Mouse (Mus musculus) forebrain, embryonic 12.5 days (tissue): Measurements from ENCODE around the gene Heatr5a. TPM values are rescaled to one million over a fixed set of nuclear protein-coding genes. Genes with fewer than 3 reads are reported as not detected.

Experiments used
- ATAC-seq: fragments of 200-750 bp; cut with Nextera tagmentation; 2 replicates; pipeline ENCODE4 v1.8.0; 2017; ENCODE audit warnings: moderate TSS enrichment; ENCODE audit not compliant: low FRiP score
- H3K27ac ChIP-seq: fragments of 300-500 bp; sonication (generic); 2 replicates; pipeline ENCODE4 v1.5.1; 2016; ENCODE audit warnings: mild to moderate bottlenecking
- H3K27me3 ChIP-seq: fragments of 300-500 bp; sonication (generic); 2 replicates; pipeline ENCODE4 v1.6.1; 2016; ENCODE audit warnings: mild to moderate bottlenecking
- H3K36me3 ChIP-seq: fragments of 300-500 bp; sonication (generic); replicated peaks from 2 replicates; pipeline ENCODE4 v1.6.1; 2016; ENCODE audit warnings: mild to moderate bottlenecking
- H3K4me1 ChIP-seq: fragments of 300-500 bp; sonication (generic); 2 replicates; pipeline ENCODE4 v1.6.1; 2016
- H3K4me2 ChIP-seq: fragments of 300-500 bp; sonication (generic); 2 replicates; pipeline ENCODE4 v1.6.1; 2016; ENCODE audit warnings: mild to moderate bottlenecking, moderate library complexity
- H3K4me3 ChIP-seq: fragments of 300-500 bp; sonication (generic); replicated peaks from 2 replicates; pipeline ENCODE4 v1.5.1; 2016; ENCODE audit warnings: mild to moderate bottlenecking
- H3K9ac ChIP-seq: fragments of 300-500 bp; sonication (generic); 2 replicates; pipeline ENCODE4 v1.6.1; 2016; ENCODE audit warnings: mild to moderate bottlenecking
- H3K9me3 ChIP-seq: fragments of 300-500 bp; sonication (generic); 2 replicates; pipeline ENCODE4 v1.6.1; 2016
- WGBS: fragments of 180-500 bp; shearing (Covaris S2); methylation state at CpG from one replicate; pipeline ENCODE4 v1.1.7; 2016; 5-methylcytosine and 5-hydroxymethylcytosine counted together
- polyA plus RNA-seq: library from polyadenylated mRNA; unstranded; fragments of >200 nt; fragmentation: Nextera tagmentation; extraction: Ambion mirVana; gene quantifications from 2 replicates; pipeline ENCODE4 v1.2.1, GENCODE M21; 2016

The Heatr5a gene
- polyA plus RNA-seq, 1 experiment from 2014 or later: 12.6 TPM

- WGBS: 85% methylated on average over 8 of the region's 8 CpGs
Observed at GRCm38 (mm10) chr12:51867076-51867475, 104.0 kb downstream of the Heatr5a start.

GRCm38 (mm10) chr12:51866226-51866910, 104.8 kb downstream of the Heatr5a start:
- no peak overlapping the region for H3K4me3 ChIP-seq
- H3K4me1 ChIP-seq: peaks cover 22% of the 10 kb centered on the region
- no peaks in the 10 kb centered on the region for H3K9me3 ChIP-seq
- no peak overlapping the region for H3K9ac ChIP-seq
- H3K27ac ChIP-seq: peak overlapping the region; percentile 74
- 59% methylated on average over 13 of the region's 13 CpGs for WGBS
- 0 out of 2 replicates have a peak, but pooled peaks have one; percentile 7 for ATAC-seq
- H3K27me3 ChIP-seq: no peaks in the 10 kb centered on the region; the same call in 1 of the 2 replicates
- H3K36me3 ChIP-seq: no peaks in the 10 kb centered on the region
- H3K4me2 ChIP-seq: peak overlapping the region; percentile 4; the same call in 1 of the 2 replicates

More at GRCm38 (mm10) chr12:51867076-51867475, 104.0 kb downstream of the Heatr5a start:
- Histone ChIP-seq H3K4me1 (peaks cover 22% of the 10 kb centered on the region), H3K36me3 (no peaks in the 10 kb centered on the region), H3K4me3 (no peak overlapping the region), H3K9me3 (no peaks in the 10 kb centered on the region), H3K27ac (no peak overlapping the region), H3K27me3 (no peaks in the 10 kb centered on the region; the same call in 1 of the 2 replicates), H3K4me2 (no peak overlapping the region), H3K9ac (no peak overlapping the region)
- no peak for ATAC-seq

- no peaks in the 10 kb centered on the region; the same call in 1 of the 2 replicates for H3K27me3 ChIP-seq
- H3K4me1 ChIP-seq: peaks cover 22% of the 10 kb centered on the region
- H3K9me3 ChIP-seq: no peaks in the 10 kb centered on the region
- H3K4me3 ChIP-seq: no peak overlapping the region
- peak overlapping the region; percentile 4; the same call in 1 of the 2 replicates for H3K4me2 ChIP-seq
- 6% methylated on average over 4 of the region's 4 CpGs for WGBS
- H3K36me3 ChIP-seq: no peaks in the 10 kb centered on the region
- H3K27ac ChIP-seq: peak overlapping the region; percentile 74; the same call in 1 of the 2 replicates
- peak; percentile 89 for ATAC-seq
- 0 out of 2 replicates have a peak overlapping the region, but pooled peaks have one; percentile 21 for H3K9ac ChIP-seq
Observed at GRCm38 (mm10) chr12:51865790-51866179, 105.3 kb downstream of the Heatr5a start.

DNA sequence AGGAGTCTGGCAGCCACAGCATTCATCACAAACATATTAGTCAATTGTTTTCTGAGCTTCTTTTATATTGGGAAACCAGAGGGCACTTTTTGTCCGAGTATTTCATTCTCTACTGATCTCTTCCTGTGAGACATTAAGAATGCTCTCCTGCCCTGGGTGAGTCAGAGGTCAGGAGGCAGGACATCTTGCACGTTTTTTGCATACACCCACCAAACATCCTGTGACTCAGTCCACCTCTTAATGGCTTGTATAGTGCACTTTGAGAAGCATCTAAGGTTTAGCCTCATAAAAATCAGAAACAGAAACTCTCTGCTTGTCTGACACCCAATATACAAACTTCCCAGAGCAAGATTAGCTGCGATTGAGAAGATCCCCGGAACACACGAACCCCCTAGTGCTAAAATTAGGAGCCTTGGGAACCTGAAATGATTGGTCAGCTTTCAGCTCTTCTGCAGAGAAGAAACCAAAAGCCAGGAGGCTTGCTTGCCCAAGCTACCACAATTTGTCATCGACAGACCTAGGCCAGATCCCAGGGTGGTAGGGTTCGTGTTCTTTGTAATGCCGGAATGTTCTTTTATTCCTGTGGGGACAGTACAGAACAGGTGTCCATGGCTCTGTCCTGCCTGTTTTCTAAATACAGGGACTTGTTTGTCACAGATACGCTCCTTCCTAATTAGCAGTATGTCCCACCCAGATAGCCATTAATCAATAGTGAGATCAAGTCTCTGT, 105.9 kb downstream of the Heatr5a start:
- WGBS: 43% methylated on average over 9 of the region's 9 CpGs
- Histone ChIP-seq H3K4me1 (peaks cover 22% of the 10 kb centered on the region), H3K27me3 (no peaks in the 10 kb centered on the region; the same call in 1 of the 2 replicates), H3K27ac (peak overlapping the region; percentile 74; the same call in 1 of the 2 replicates), H3K4me2 (peak overlapping the region; percentile 4; the same call in 1 of the 2 replicates), H3K4me3 (no peak overlapping the region), H3K9me3 (no peaks in the 10 kb centered on the region), H3K36me3 (no peaks in the 10 kb centered on the region), H3K9ac (0 out of 2 replicates have a peak overlapping the region, but pooled peaks have one; percentile 21)
- peak; percentile 21; the same call in 1 of the 2 replicates for ATAC-seq

- Histone ChIP-seq H3K4me2 (no peak overlapping the region), H3K4me3 (no peak overlapping the region), H3K9me3 (no peaks in the 10 kb centered on the region), H3K27ac (no peak overlapping the region), H3K4me1 (peaks cover 22% of the 10 kb centered on the region), H3K9ac (no peak overlapping the region), H3K36me3 (no peaks in the 10 kb centered on the region), H3K27me3 (no peaks in the 10 kb centered on the region; the same call in 1 of the 2 replicates)
- ATAC-seq: no peak
- 95% methylated on average over 14 of the region's 14 CpGs for WGBS
Observed at GRCm38 (mm10) chr12:51863116-51864002, 107.8 kb downstream of the Heatr5a start.

DNA sequence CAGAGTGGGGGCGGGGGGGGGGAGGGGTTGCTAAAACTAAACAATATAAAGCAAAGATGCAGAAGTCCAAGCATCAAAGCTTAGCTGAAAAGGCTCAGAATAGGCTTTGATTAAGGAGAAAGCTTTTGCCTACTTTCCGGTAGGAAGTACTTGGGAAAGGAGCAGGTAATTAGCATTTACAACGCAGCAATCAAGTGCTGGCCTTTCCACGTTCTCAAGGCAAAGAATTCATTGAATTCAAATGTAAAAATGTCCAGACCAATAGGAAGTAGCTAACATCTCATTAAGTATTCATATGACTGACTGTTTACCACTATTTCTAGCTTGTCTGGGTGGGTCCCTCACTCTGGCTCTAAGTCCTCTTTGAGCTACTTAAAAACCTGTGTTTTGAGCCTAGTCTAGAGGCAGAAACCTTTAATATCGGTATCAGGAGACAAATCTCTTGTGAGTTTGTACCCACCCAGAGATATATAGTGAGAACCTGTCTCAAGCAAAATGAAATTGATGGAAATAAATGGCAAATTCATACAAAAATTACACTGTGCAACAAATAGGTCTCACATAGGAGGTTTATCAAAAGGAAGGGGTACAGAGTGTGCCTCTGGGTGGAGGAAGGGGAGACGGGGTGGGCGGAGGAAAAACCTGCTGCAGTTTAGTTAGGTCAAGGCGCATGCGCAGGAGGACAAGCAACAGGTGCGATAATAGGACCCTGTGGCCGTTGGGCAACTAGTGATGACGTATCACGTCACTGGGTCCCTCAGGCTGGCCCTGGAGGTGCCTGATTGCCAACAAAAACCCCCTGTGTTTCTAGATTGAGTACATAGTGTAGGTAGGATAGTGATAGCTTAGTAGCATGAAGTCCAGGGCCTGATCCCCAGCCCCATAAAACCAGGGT, 112.7 kb downstream of the Heatr5a start:
- H3K9ac ChIP-seq: no peak overlapping the region
- no peak for ATAC-seq
- no peaks in the 10 kb centered on the region for H3K36me3 ChIP-seq
- no peaks in the 10 kb centered on the region for H3K9me3 ChIP-seq
- 72% methylated on average over 13 of the region's 13 CpGs for WGBS
- H3K4me3 ChIP-seq: no peak overlapping the region
- H3K27ac ChIP-seq: no peak overlapping the region
- H3K4me1 ChIP-seq: no peaks in the 10 kb centered on the region
- H3K27me3 ChIP-seq: no peaks in the 10 kb centered on the region
- no peak overlapping the region for H3K4me2 ChIP-seq

DNA sequence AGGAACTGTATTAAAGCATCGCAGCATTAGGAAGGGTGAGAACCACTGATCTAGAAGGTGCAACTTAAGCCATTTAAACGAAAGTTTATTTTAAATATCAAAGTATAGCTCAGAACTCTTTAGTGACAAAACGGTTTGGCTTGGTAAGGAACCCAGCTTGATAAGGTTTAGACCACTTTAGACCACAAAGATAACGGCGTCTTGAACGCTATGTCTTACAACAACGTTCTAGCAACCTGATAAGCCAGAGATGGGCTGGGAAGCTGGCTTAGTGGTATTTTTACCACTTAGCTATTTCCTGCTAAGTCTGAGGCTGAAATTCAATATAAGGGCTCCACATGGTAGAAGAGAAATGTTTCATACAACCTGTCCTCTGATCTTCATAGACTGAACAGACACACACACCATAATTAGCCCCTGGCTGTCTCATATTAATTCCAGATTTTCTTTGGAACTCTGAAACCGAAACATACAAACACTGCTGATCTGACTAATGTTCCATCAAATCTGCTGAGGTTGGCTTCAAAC, 114.3 kb downstream of the Heatr5a start:
- Histone ChIP-seq H3K4me3 (no peak overlapping the region), H3K4me2 (no peak overlapping the region), H3K27me3 (no peaks in the 10 kb centered on the region), H3K27ac (no peak overlapping the region), H3K4me1 (no peaks in the 10 kb centered on the region), H3K36me3 (no peaks in the 10 kb centered on the region), H3K9ac (no peak overlapping the region), H3K9me3 (no peaks in the 10 kb centered on the region)
- 92% methylated on average over 8 of the region's 8 CpGs for WGBS
- ATAC-seq: no peak

DNA sequence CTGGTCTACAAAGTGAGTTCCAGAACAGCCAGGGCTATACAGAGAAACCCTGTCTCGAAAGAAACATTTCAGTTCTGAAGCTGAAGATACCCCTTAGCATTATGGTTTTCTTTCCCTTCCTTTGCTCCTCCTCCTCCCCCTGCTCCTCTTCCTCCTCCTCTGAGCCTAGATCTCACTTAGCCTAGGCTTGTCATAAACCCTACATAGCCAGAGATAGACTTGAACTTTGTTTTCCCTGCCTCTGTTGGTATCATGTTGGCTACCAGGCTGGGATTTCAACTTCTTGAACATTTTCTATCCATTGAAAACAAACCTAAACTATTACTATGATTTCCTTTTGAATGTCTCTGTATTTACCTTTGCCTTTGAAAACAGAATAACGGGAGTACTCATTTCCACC, 115.2 kb downstream of the Heatr5a start:
- H3K4me2 ChIP-seq: no peak overlapping the region
- H3K36me3 ChIP-seq: no peaks in the 10 kb centered on the region
- H3K9ac ChIP-seq: no peak overlapping the region
- H3K27ac ChIP-seq: no peak overlapping the region
- no peak for ATAC-seq
- H3K4me1 ChIP-seq: no peaks in the 10 kb centered on the region
- no peak overlapping the region for H3K4me3 ChIP-seq
- H3K27me3 ChIP-seq: no peaks in the 10 kb centered on the region
- H3K9me3 ChIP-seq: no peaks in the 10 kb centered on the region
- 99% methylated on average over 2 of the region's 2 CpGs for WGBS

DNA sequence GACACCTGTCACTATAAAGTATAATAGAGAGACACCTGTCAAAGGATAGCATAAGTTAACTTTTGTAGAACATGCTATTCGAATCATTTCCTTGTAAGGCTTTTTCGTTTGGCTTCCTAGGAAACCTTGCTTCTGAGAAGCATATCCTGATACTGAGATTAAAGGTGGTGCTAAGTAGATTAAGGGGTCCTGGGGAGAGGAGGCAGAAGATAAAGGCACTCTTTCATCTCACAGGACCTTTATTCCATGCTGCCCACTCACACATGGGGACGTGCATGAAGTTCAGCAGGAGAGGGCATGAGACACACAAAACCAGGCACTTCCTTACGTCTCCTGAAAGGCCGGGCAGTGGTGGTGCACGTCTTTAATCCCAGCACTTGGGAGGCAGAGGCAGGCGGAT, 115.7 kb downstream of the Heatr5a start:
- Histone ChIP-seq H3K4me1 (no peaks in the 10 kb centered on the region), H3K9ac (no peak overlapping the region), H3K27me3 (no peaks in the 10 kb centered on the region), H3K36me3 (no peaks in the 10 kb centered on the region), H3K9me3 (no peaks in the 10 kb centered on the region), H3K4me2 (no peak overlapping the region), H3K27ac (no peak overlapping the region), H3K4me3 (no peak overlapping the region)
- 71% methylated on average over 7 of the region's 7 CpGs for WGBS
- ATAC-seq: no peak

- no peak overlapping the region for H3K4me2 ChIP-seq
- H3K9me3 ChIP-seq: no peaks in the 10 kb centered on the region
- no peak overlapping the region for H3K4me3 ChIP-seq
- H3K27ac ChIP-seq: no peak overlapping the region
- no peak overlapping the region for H3K9ac ChIP-seq
- no peak for ATAC-seq
- WGBS: 87% methylated on average over 4 of the region's 4 CpGs
- H3K27me3 ChIP-seq: no peaks in the 10 kb centered on the region
- H3K36me3 ChIP-seq: no peaks in the 10 kb centered on the region
- H3K4me1 ChIP-seq: no peaks in the 10 kb centered on the region
Observed at GRCm38 (mm10) chr12:51851617-51852016, 119.5 kb downstream of the Heatr5a start.

GRCm38 (mm10) chr12:51851155-51851554, 120.0 kb downstream of the Heatr5a start:
- no peaks in the 10 kb centered on the region for H3K4me1 ChIP-seq
- H3K9me3 ChIP-seq: no peaks in the 10 kb centered on the region
- H3K9ac ChIP-seq: no peak overlapping the region
- ATAC-seq: no peak
- H3K4me2 ChIP-seq: no peak overlapping the region
- H3K4me3 ChIP-seq: no peak overlapping the region
- H3K27ac ChIP-seq: no peak overlapping the region
- 81% methylated on average over 3 of the region's 3 CpGs for WGBS
- H3K36me3 ChIP-seq: no peaks in the 10 kb centered on the region
- no peaks in the 10 kb centered on the region for H3K27me3 ChIP-seq
